11 mouse cellular contexts compared by ENCODE assay signal in genomic region chr9:8226415-8226814, GRCm38 (mm10).
DNase-seq lines count a peak whose midpoint lies in the region; ATAC-seq and TF ChIP-seq lines count a peak whose summit lies in the region.
"Had no signal": no experiment of that assay in that cellular context is flagged by ENCODE, and none has a peak within 500 bp of the region (broad histone marks: within the 10 kb centered on the region; RNA-seq: fewer than 3 reads in every experiment).

No protein-coding gene starts in this region.

- H3K4me3 ChIP-seq in heart, postnatal 0 days (ENCODE audit: low read depth, low read length) = no peak overlapping the region
- no peak overlapping the region for H3K4me3 ChIP-seq in heart, embryonic 10.5 days
- no peak overlapping the region for H3K4me3 ChIP-seq in midbrain, embryonic 11.5 days (ENCODE audit: low read depth, low read length)
- no peak overlapping the region for H3K4me3 ChIP-seq in midbrain, embryonic 10.5 days
- no peak overlapping the region for H3K4me3 ChIP-seq in forebrain, embryonic 13.5 days
- H3K4me3 ChIP-seq: embryonic facial prominence, embryonic 12.5 days; hindbrain, embryonic 15.5 days had no signal

- no peak overlapping the region for H3K4me2 ChIP-seq in heart, postnatal 0 days (ENCODE audit: low read depth, low read length)
- H3K4me2 ChIP-seq in midbrain, embryonic 11.5 days = no peak overlapping the region
- H3K4me2 ChIP-seq in forebrain, embryonic 13.5 days = no peak overlapping the region
- H3K4me2 ChIP-seq: embryonic facial prominence, embryonic 12.5 days; hindbrain, embryonic 15.5 days had no signal

- H3K27me3 ChIP-seq in heart, postnatal 0 days (ENCODE audit: control insufficient read depth, insufficient read depth, low read length) = no peaks in the 10 kb centered on the region
- H3K27me3 ChIP-seq in heart, embryonic 10.5 days (ENCODE audit: insufficient read depth, poor library complexity, severe bottlenecking) = no peaks in the 10 kb centered on the region
- no peaks in the 10 kb centered on the region for H3K27me3 ChIP-seq in midbrain, embryonic 11.5 days (ENCODE audit: control insufficient read depth, insufficient read depth, low read length)
- H3K27me3 ChIP-seq in midbrain, embryonic 10.5 days (ENCODE audit: low read depth, poor library complexity, severe bottlenecking) = no peaks in the 10 kb centered on the region
- no peaks in the 10 kb centered on the region for H3K27me3 ChIP-seq in forebrain, embryonic 13.5 days
- H3K27me3 ChIP-seq: embryonic facial prominence, embryonic 12.5 days; hindbrain, embryonic 15.5 days had no signal

- no peak overlapping the region for H3K9ac ChIP-seq in heart, postnatal 0 days (replicated peaks; ENCODE audit: low read depth, low read length)
- no peak overlapping the region for H3K9ac ChIP-seq in midbrain, embryonic 11.5 days (ENCODE audit: low read length)
- H3K9ac ChIP-seq in forebrain, embryonic 13.5 days = no peak overlapping the region
- H3K9ac ChIP-seq: embryonic facial prominence, embryonic 12.5 days; hindbrain, embryonic 15.5 days had no signal

- ATAC-seq in heart, postnatal 0 days (ENCODE audit: insufficient read depth, low read depth) = no peak
- ATAC-seq in midbrain, embryonic 11.5 days (ENCODE audit: low FRiP score) = peak; percentile 63; the same call in 1 of the 2 replicates
- peak; percentile 75; the same call in 1 of the 2 replicates for ATAC-seq in forebrain, embryonic 13.5 days
- ATAC-seq in monocyte, adult 5-6 weeks (replicated peaks; ENCODE audit: insufficient number of reproducible peaks, low FRiP score, low TSS enrichment, poor library complexity, severe bottlenecking) = no peak

- TF ChIP-seq EP300 in heart, postnatal 0 days (IDR thresholded peaks at IDR 0.05; ENCODE audit: low read depth) = no peak

- no peaks in the 10 kb centered on the region for H3K9me3 ChIP-seq in heart, postnatal 0 days (replicated peaks; ENCODE audit: control insufficient read depth, low read length)
- H3K9me3 ChIP-seq in heart, embryonic 10.5 days = no peaks in the 10 kb centered on the region
- no peaks in the 10 kb centered on the region for H3K9me3 ChIP-seq in midbrain, embryonic 11.5 days (ENCODE audit: control insufficient read depth, low read length)
- 0 out of 2 replicates have a peak, but pooled peaks cover 7% of the 10 kb centered on the region for H3K9me3 ChIP-seq in midbrain, embryonic 10.5 days (replicated peaks)
- H3K9me3 ChIP-seq in forebrain, embryonic 13.5 days (replicated peaks) = no peaks in the 10 kb centered on the region
- H3K9me3 ChIP-seq: embryonic facial prominence, embryonic 12.5 days; hindbrain, embryonic 15.5 days had no signal

- no peaks in the 10 kb centered on the region for H3K4me1 ChIP-seq in heart, postnatal 0 days (ENCODE audit: control insufficient read depth, insufficient read depth)
- H3K4me1 ChIP-seq in heart, embryonic 10.5 days = no peaks in the 10 kb centered on the region
- no peaks in the 10 kb centered on the region for H3K4me1 ChIP-seq in midbrain, embryonic 11.5 days (ENCODE audit: control insufficient read depth, insufficient read depth, low read length)
- no peaks in the 10 kb centered on the region for H3K4me1 ChIP-seq in midbrain, embryonic 10.5 days
- H3K4me1 ChIP-seq in forebrain, embryonic 13.5 days = no peaks in the 10 kb centered on the region
- H3K4me1 ChIP-seq: embryonic facial prominence, embryonic 12.5 days; hindbrain, embryonic 15.5 days had no signal

- no peaks in the 10 kb centered on the region for H3K36me3 ChIP-seq in heart, postnatal 0 days (replicated peaks; ENCODE audit: control insufficient read depth, insufficient read depth, low read length)
- H3K36me3 ChIP-seq in heart, embryonic 10.5 days = no peaks in the 10 kb centered on the region
- no peaks in the 10 kb centered on the region for H3K36me3 ChIP-seq in midbrain, embryonic 11.5 days (ENCODE audit: control insufficient read depth, insufficient read depth, low read length)
- H3K36me3 ChIP-seq in midbrain, embryonic 10.5 days = no peaks in the 10 kb centered on the region
- H3K36me3 ChIP-seq in forebrain, embryonic 13.5 days (ENCODE audit: poor library complexity, severe bottlenecking) = no peaks in the 10 kb centered on the region
- H3K36me3 ChIP-seq: embryonic facial prominence, embryonic 12.5 days; hindbrain, embryonic 15.5 days had no signal

- no peak overlapping the region for H3K27ac ChIP-seq in heart, postnatal 0 days (ENCODE audit: low read depth)
- H3K27ac ChIP-seq in heart, embryonic 10.5 days = no peak overlapping the region
- no peak overlapping the region for H3K27ac ChIP-seq in midbrain, embryonic 11.5 days (ENCODE audit: low read depth, low read length)
- H3K27ac ChIP-seq in midbrain, embryonic 10.5 days (replicated peaks) = no peak overlapping the region
- no peak overlapping the region for H3K27ac ChIP-seq in forebrain, embryonic 13.5 days
- H3K27ac ChIP-seq: embryonic facial prominence, embryonic 12.5 days; hindbrain, embryonic 15.5 days; macrophage had no signal

- peak; percentile 38 for DNase-seq in heart, postnatal 0 days (ENCODE audit: low spot score)
- no peak for DNase-seq in heart, embryonic 10.5 days (ENCODE audit: low spot score)
- peak; percentile 83 for DNase-seq in midbrain, embryonic 11.5 days (ENCODE audit: low spot score, missing footprints)
- no peak for DNase-seq in midbrain, embryonic 10.5 days (ENCODE audit: low spot score)
- peak; percentile 23 for DNase-seq in telencephalon, adult 2 months (ENCODE audit: low read depth, low spot score)
- DNase-seq in heart, adult 18-20 months = no peak

- TF ChIP-seq CTCF in heart, postnatal 0 days (IDR thresholded peaks at IDR 0.05; ENCODE audit: low read depth) = peak; percentile 40

- WGBS in heart, postnatal 0 days = 27% methylated on average over 1 of the region's 1 CpGs
- 23% methylated on average over 1 of the region's 1 CpGs for WGBS in heart, embryonic 10.5 days
- 31% methylated on average over 1 of the region's 1 CpGs for WGBS in midbrain, embryonic 11.5 days
- 28% methylated on average over 1 of the region's 1 CpGs for WGBS in midbrain, embryonic 10.5 days
- 33% methylated on average over 1 of the region's 1 CpGs for WGBS in forebrain, embryonic 13.5 days

Comparison
In these comparisons a context has a peak if more than half of its experiments do, and no peak if none do; other contexts are left out.
1. DNase-seq: peak in heart, postnatal 0 days (single experiment), midbrain, embryonic 11.5 days (single experiment) and telencephalon, adult 2 months (single experiment); none in heart, embryonic 10.5 days (single experiment), midbrain, embryonic 10.5 days (single experiment) and heart, adult 18-20 months (0 of 2).
2. ATAC-seq: peak in midbrain, embryonic 11.5 days (single experiment) and forebrain, embryonic 13.5 days (single experiment); none in heart, postnatal 0 days (single experiment) and monocyte, adult 5-6 weeks (single experiment).